Mouse (Mus musculus): Measurements from ENCODE around the gene Mmp10. TPM values are rescaled to one million over a fixed set of nuclear protein-coding genes. Genes with fewer than 3 reads are reported as not detected.

The Mmp10 gene
- total RNA-seq, 1 experiment: 0.13 TPM

DNA sequence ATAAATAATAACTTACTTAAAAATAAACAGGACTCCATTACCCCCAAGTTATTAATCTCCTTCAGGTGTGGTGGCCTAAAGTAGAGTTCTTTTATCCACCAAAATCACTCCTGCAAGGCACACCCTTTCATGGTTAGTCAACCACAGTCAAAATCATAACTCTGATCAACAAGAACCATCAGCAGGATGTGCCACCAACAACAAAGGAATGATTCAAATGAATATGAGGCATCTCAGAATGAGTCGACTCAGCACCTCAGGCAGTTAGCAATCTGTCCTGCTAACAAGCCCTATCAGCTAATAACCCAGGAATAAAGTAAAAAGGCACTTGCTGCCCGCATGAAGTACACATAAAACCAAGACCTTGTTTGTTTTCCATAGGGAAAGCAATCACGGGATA lies 1.0 kb upstream of the Mmp10 start:
- H3K4me1 ChIP-seq (ENCODE audit: control insufficient read depth in 2 of 2, insufficient read depth in 2 of 2, low read length in 2 of 2, poor library complexity in 1 of 2): no peaks in the 10 kb centered on the region
- H3K27ac ChIP-seq (ENCODE audit: insufficient read depth, low read depth, low read length, poor library complexity, severe bottlenecking): no peak overlapping the region
- TF ChIP-seq MAFK (IDR thresholded peaks at IDR 0.05; ENCODE audit: insufficient read depth, low read depth, low read length): no peak
- no peak overlapping the region for H3K9ac ChIP-seq (ENCODE audit: insufficient read depth, low read depth, low read length, poor library complexity, severe bottlenecking)
- H3K4me3 ChIP-seq (ENCODE audit: insufficient read depth in 1 of 2, low read depth in 1 of 2, low read length in 2 of 2, poor library complexity in 1 of 2, severe bottlenecking in 1 of 2): no peak overlapping the region
- no peaks in the 10 kb centered on the region for H3K9me3 ChIP-seq (ENCODE audit: control insufficient read depth, insufficient read depth, low read depth, low read length)
- no peak for DNase-seq (ENCODE audit: low read depth, low spot score)
- in situ Hi-C loops (cut with MboI; ENCODE audit: low sequenced_read_pairs in 2 of 2, unreplicated experiment in 2 of 2): no loop called here
- no peaks in the 10 kb centered on the region for H3K36me3 ChIP-seq (ENCODE audit: control insufficient read depth, insufficient read depth, low read length, poor library complexity, severe bottlenecking)

DNA sequence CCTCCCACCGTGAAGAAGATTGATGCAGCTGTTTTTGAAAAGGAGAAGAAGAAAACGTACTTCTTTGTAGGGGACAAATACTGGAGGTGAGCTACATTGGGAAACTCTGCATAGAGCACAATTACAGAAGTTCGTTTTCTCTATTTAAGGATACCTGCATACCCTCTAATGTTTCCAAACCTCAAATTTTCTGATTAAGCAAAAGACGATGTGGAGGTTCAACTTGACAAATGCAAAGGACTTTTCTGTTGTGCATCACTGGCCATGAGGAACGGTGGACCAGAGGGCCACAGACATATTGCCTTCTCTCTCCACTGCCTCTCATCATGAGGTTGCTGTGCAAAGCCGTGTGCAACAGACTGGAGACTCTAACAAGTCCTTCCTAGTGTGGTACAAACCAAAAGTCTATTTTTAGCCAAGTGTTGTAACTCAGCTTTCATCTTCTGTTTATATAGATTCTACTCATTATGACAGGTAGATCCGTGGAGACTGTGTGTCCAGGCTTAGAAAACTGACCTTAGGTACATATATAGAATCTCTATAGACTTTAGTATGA lies 5.2 kb downstream of the Mmp10 start:
- Histone ChIP-seq H3K4me3 (ENCODE audit: insufficient read depth in 1 of 2, low read depth in 1 of 2, low read length in 2 of 2, poor library complexity in 1 of 2, severe bottlenecking in 1 of 2) (no peak overlapping the region), H3K9ac (ENCODE audit: insufficient read depth, low read depth, low read length, poor library complexity, severe bottlenecking) (no peak overlapping the region), H3K27ac (ENCODE audit: insufficient read depth, low read depth, low read length, poor library complexity, severe bottlenecking) (no peak overlapping the region), H3K4me1 (ENCODE audit: control insufficient read depth in 2 of 2, insufficient read depth in 2 of 2, low read length in 2 of 2, poor library complexity in 1 of 2) (no peaks in the 10 kb centered on the region), H3K36me3 (ENCODE audit: control insufficient read depth, insufficient read depth, low read length, poor library complexity, severe bottlenecking) (no peaks in the 10 kb centered on the region), H3K9me3 (ENCODE audit: control insufficient read depth, insufficient read depth, low read depth, low read length) (no peaks in the 10 kb centered on the region)
- DNase-seq (ENCODE audit: low read depth, low spot score): no peak
- no peak for TF ChIP-seq MAFK (IDR thresholded peaks at IDR 0.05; ENCODE audit: insufficient read depth, low read depth, low read length)
- in situ Hi-C loops (cut with MboI; ENCODE audit: low sequenced_read_pairs in 2 of 2, unreplicated experiment in 2 of 2): no loop called here

DNA sequence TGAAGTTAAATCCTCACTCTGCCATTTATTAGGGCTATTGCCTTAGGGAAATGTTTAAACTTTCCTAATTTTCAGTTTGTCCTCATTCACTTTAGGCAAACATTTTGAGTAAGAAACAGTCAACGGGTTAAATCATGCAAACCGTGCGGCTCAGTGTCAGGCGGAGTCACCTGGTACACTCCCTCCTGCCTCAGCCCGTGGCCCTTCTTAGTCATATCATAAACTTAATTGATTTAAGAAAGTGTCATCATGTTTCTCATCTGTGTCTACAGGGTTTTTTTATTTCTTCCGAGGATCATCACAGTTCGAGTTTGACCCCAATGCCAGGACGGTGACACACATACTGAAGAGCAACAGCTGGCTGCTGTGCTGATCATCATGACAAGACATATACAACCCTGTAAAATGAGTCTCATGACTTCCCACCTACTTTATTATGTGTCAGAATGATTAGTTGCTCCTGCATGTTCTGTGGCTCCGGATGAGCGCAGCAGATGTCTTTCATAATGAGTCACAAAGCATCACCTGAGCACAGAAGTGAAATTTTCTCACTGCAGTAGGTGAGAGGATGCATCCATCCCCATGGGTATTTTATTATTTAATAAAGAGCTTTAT lies 7.6 kb downstream of the Mmp10 start:
- no peak for DNase-seq (ENCODE audit: low read depth, low spot score)
- TF ChIP-seq ZNF384 (IDR thresholded peaks at IDR 0.05; ENCODE audit: low read depth, low read length) (no peak), MAFK (IDR thresholded peaks at IDR 0.05; ENCODE audit: insufficient read depth, low read depth, low read length) (no peak), ZC3H11A (IDR thresholded peaks at IDR 0.05; ENCODE audit: borderline replicate concordance, low read depth, low read length) (no peak), CHD2 (IDR thresholded peaks at IDR 0.05; ENCODE audit: low read depth, low read length) (no peak), HCFC1 (IDR thresholded peaks at IDR 0.05; ENCODE audit: borderline replicate concordance, insufficient read depth, low read length) (no peak)
- Histone ChIP-seq H3K4me3 (ENCODE audit: insufficient read depth in 1 of 2, low read depth in 1 of 2, low read length in 2 of 2, poor library complexity in 1 of 2, severe bottlenecking in 1 of 2) (no peak overlapping the region), H3K9me3 (ENCODE audit: control insufficient read depth, insufficient read depth, low read depth, low read length) (no peaks in the 10 kb centered on the region), H3K4me1 (ENCODE audit: control insufficient read depth in 2 of 2, insufficient read depth in 2 of 2, low read length in 2 of 2, poor library complexity in 1 of 2) (no peaks in the 10 kb centered on the region), H3K36me3 (ENCODE audit: control insufficient read depth, insufficient read depth, low read length, poor library complexity, severe bottlenecking) (no peaks in the 10 kb centered on the region), H3K9ac (ENCODE audit: insufficient read depth, low read depth, low read length, poor library complexity, severe bottlenecking) (no peak overlapping the region), H3K27ac (ENCODE audit: insufficient read depth, low read depth, low read length, poor library complexity, severe bottlenecking) (no peak overlapping the region)
- in situ Hi-C loops (cut with MboI; ENCODE audit: low sequenced_read_pairs in 2 of 2, unreplicated experiment in 2 of 2): no loop called here

DNA sequence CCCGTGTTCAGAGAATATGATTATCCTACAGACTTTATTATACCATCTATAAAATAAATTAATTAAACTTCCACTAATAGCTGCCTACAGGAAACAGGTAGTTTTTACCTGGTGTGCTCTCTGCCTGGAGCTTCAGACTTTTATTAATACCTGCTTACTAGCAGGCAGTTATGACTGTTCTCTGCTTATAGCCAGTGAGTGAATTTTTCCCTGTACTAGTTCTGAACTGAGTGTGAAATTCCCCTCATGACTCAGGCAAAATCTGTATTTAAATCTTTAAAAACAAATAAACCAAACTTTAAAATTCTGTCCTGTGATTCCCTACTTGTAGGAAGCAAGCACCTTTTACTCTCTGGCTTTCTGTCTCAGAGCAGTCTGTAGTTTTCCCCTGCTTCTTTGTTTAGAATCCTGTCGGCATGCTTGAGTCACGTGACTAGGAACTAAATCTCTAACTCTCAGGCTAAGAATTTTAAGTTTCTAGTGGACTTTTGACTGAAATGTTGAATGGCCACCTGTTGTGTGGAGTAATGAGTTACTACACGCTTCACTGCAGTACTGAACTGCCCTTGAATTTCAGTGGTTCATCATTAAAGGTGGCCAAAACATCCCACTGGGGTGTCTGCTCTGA lies 15.9 kb downstream of the Mmp10 start:
- no peaks in the 10 kb centered on the region for H3K36me3 ChIP-seq (ENCODE audit: control insufficient read depth, insufficient read depth, low read length, poor library complexity, severe bottlenecking)
- no peak for DNase-seq (ENCODE audit: low read depth, low spot score)
- H3K9me3 ChIP-seq (ENCODE audit: control insufficient read depth, insufficient read depth, low read depth, low read length): no peaks in the 10 kb centered on the region
- no peak for TF ChIP-seq HCFC1 (IDR thresholded peaks at IDR 0.05; ENCODE audit: borderline replicate concordance, insufficient read depth, low read length)
- TF ChIP-seq ZC3H11A (IDR thresholded peaks at IDR 0.05; ENCODE audit: borderline replicate concordance, low read depth, low read length): no peak
- TF ChIP-seq ZNF384 (IDR thresholded peaks at IDR 0.05; ENCODE audit: low read depth, low read length): no peak
- no peak for TF ChIP-seq MAFK (IDR thresholded peaks at IDR 0.05; ENCODE audit: insufficient read depth, low read depth, low read length)
- TF ChIP-seq CHD2 (IDR thresholded peaks at IDR 0.05; ENCODE audit: low read depth, low read length): no peak
- no peak overlapping the region for H3K4me3 ChIP-seq (ENCODE audit: insufficient read depth in 1 of 2, low read depth in 1 of 2, low read length in 2 of 2, poor library complexity in 1 of 2, severe bottlenecking in 1 of 2)
- H3K9ac ChIP-seq (ENCODE audit: insufficient read depth, low read depth, low read length, poor library complexity, severe bottlenecking): no peak overlapping the region
- in situ Hi-C loops (cut with MboI; ENCODE audit: low sequenced_read_pairs in 2 of 2, unreplicated experiment in 2 of 2): no loop called here
- no peaks in the 10 kb centered on the region for H3K4me1 ChIP-seq (ENCODE audit: control insufficient read depth in 2 of 2, insufficient read depth in 2 of 2, low read length in 2 of 2, poor library complexity in 1 of 2)
- H3K27ac ChIP-seq (ENCODE audit: insufficient read depth, low read depth, low read length, poor library complexity, severe bottlenecking): no peak overlapping the region

Measured in ES-E14 (cell line).